Mouse (Mus musculus) bone marrow, adult 2 months (tissue): Measurements from ENCODE around the gene Farsb.

Experiments
- CTCF ChIP-seq: fragments of 200-500 bp; IDR thresholded peaks from 2 replicates; pipeline ENCODE4 v1.5.1; 2011; ENCODE audit warnings: low read length, control low read depth; ENCODE audit not compliant: control insufficient read depth, insufficient read depth
- POLR2A ChIP-seq: fragments of 200-500 bp; IDR thresholded peaks from 2 replicates; pipeline ENCODE4 v1.6.1; 2011; ENCODE audit warnings: low read depth, mild to moderate bottlenecking, control low read depth, low read length, borderline replicate concordance; ENCODE audit not compliant: control insufficient read depth

DNA sequence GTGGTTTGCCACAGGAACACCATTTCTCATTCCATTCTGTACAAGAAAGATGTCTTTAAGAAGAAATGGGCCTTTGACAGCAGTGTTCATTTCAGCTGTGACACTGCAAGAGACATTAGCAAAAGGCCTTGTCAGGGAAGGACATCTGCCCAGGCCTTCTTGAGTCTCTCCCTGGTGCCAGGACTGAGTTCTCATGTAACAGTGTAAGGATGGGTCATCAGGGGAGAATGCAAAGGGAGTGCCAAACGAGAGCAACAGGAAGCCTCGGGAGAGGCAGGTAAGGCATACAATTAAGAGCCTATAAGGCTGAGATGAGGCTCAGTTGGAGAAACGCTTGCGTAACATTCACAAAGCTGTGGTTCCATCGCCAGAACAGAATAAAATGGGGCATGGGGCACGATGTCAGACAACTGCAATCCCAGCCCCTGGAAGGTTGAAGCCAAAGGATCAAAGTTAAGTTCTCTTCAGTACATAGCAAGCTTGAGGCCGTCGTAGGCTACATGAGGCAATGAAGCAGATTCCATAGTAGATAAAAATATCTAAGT lies 93.4 kb downstream of the Farsb start:
- no peak for TF ChIP-seq POLR2A
- TF ChIP-seq CTCF = no peak
